Mouse (Mus musculus) kidney, embryonic 16.5 days (tissue): Measurements from ENCODE around the gene Gm45618. TPM values are rescaled to one million over a fixed set of nuclear protein-coding genes. Genes with fewer than 3 reads are reported as not detected.

ENCODE experiments used
- ATAC-seq: fragments of 200-750 bp; cut with Nextera tagmentation; 2 replicates; pipeline ENCODE4 v1.8.0; 2017; ENCODE audit warnings: moderate TSS enrichment; ENCODE audit not compliant: low FRiP score, low TSS enrichment
- H3K27ac ChIP-seq: fragments of 300-500 bp; sonication (generic); 2 replicates; pipeline ENCODE4 v1.5.1; 2014; ENCODE audit warnings: low read length
- H3K27me3 ChIP-seq: fragments of 300-500 bp; sonication (generic); 2 replicates; pipeline ENCODE4 v1.6.1; 2014; ENCODE audit warnings: low read length, control low read depth, mixed read lengths; ENCODE audit not compliant: insufficient read depth
- H3K36me3 ChIP-seq: fragments of 300-500 bp; sonication (generic); 2 replicates; pipeline ENCODE4 v1.6.1; 2014; ENCODE audit warnings: low read length, control low read depth, mixed read lengths; ENCODE audit not compliant: insufficient read depth
- H3K4me1 ChIP-seq: fragments of 300-500 bp; sonication (generic); 2 replicates; pipeline ENCODE4 v1.6.1; 2014; ENCODE audit warnings: low read length, control low read depth, mixed read lengths; ENCODE audit not compliant: insufficient read depth
- H3K4me2 ChIP-seq: fragments of 300-500 bp; sonication (generic); replicated peaks from 2 replicates; pipeline ENCODE4 v1.6.1; 2014; ENCODE audit warnings: low read depth, low read length
- H3K4me3 ChIP-seq: fragments of 300-500 bp; sonication (generic); 2 replicates; pipeline ENCODE4 v1.5.1; 2014; ENCODE audit warnings: mild to moderate bottlenecking, low read length
- H3K9ac ChIP-seq: fragments of 300-500 bp; sonication (generic); replicated peaks from 2 replicates; pipeline ENCODE4 v1.6.1; 2014; ENCODE audit warnings: low read length
- H3K9me3 ChIP-seq: fragments of 300-500 bp; sonication (generic); 2 replicates; pipeline ENCODE4 v1.6.1; 2016; ENCODE audit warnings: low read length, control low read depth
- WGBS: fragments of 180-500 bp; shearing (Covaris S2); extraction: QIAGEN DNeasy Blood & Tissue Kit; methylation state at CpG from one replicate; pipeline ENCODE4 v1.1.7; 2014; 5-methylcytosine and 5-hydroxymethylcytosine counted together
- polyA plus RNA-seq: library from polyadenylated mRNA; unstranded; fragments of >200 nt; fragmentation: Nextera tagmentation; extraction: Ambion mirVana; gene quantifications from 2 replicates; pipeline ENCODE4 v1.2.1, GENCODE M21; 2015

Gene Gm45618
- polyA plus RNA-seq, 1 experiment from 2014 or later, result not detected

DNA sequence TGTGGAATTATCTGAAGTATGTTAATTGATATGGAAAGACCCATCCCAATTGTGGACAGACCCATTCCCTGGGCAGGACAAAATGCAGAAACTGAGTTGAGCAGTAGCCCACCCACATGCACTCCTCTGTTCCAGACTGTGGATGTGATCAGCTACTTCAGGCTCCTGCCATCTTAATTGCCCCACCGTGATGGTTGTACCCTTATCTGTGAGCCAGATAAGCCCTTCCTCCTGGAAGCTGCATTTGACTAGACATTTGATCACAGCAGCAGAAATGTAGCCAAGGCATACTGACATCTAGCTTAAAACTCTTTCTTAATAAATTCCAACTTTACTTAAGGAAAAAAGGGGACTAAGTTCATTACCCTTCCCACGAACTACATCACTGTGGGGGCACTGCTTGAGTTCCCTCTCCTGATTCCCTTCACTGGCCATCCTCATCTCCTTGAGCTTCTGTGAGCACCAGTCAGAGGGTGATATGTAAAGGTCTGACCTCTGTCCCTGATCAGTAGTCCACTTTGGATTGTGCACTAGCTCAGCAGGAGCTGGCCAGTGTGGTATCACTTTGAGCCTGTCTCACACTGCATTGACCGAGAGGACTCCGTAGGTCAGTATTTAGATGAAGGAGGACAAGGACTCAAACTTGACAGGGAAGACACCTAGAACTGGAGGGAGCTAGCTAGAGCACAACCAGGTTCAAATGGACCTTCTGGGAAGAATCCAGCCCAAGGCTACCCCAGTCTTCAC lies 34.2 kb downstream of the Gm45618 start:
- H3K9me3 ChIP-seq, result no peaks in the 10 kb centered on the region
- H3K4me2 ChIP-seq, result no peak overlapping the region
- H3K4me1 ChIP-seq, result peaks cover 22% of the 10 kb centered on the region
- no peak for ATAC-seq
- H3K36me3 ChIP-seq, result no peaks in the 10 kb centered on the region
- no peak overlapping the region for H3K27ac ChIP-seq
- no peak overlapping the region for H3K4me3 ChIP-seq
- H3K27me3 ChIP-seq, result peaks cover 28% of the 10 kb centered on the region
- 85% methylated on average over 4 of the region's 4 CpGs for WGBS
- H3K9ac ChIP-seq, result no peak overlapping the region

DNA sequence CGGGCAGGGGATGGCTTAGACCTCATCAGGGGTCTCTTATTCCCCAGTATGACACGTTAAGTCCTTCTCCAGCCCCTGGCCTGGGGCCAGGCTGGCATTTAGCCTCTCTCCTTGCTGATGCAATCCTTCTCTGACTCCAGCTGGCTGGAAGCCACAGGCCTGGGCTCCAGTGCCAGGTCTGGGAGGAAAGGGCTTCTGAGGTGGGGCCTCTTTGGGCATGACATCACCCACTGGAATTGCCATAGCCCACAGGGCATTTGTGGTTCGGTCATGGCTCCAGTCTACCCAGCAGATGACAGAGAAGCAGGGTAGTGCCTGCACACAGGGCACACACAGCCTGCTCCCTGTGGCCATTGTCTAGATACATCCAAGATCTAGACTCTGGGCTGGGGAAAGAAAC lies 35.7 kb downstream of the Gm45618 start:
- Histone ChIP-seq H3K9me3 (no peaks in the 10 kb centered on the region), H3K27ac (no peak overlapping the region), H3K9ac (no peak overlapping the region), H3K36me3 (no peaks in the 10 kb centered on the region), H3K4me2 (no peak overlapping the region), H3K4me3 (no peak overlapping the region), H3K4me1 (peaks cover 22% of the 10 kb centered on the region), H3K27me3 (peaks cover 39% of the 10 kb centered on the region)
- 52% methylated on average over 3 of the region's 3 CpGs for WGBS
- ATAC-seq, result no peak

DNA sequence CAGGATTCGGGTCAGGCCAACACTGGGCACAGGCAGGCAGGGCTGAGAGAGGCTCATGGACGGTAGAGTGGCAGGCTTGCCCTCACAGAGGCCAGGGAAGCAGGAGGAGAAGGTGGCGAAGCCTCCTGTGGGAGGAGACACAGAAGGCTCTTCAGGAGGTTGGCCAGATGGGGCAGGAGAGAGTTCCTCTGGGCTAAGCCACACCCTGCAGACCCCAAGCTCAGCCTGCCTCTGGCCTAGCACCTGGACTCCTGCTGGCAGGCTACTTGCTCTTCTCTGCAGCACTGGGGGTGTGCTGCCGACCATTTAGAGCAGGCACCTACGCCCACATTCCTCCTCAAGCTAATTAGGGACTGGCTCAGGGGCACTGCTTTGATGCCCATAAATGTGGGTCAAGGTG lies 36.1 kb downstream of the Gm45618 start:
- no peak overlapping the region for H3K27ac ChIP-seq
- H3K36me3 ChIP-seq, result no peaks in the 10 kb centered on the region
- peaks cover 22% of the 10 kb centered on the region for H3K4me1 ChIP-seq
- H3K27me3 ChIP-seq, result peaks cover 39% of the 10 kb centered on the region
- 26% methylated on average over 5 of the region's 5 CpGs for WGBS
- H3K9me3 ChIP-seq, result no peaks in the 10 kb centered on the region
- no peak overlapping the region for H3K9ac ChIP-seq
- 0 out of 2 replicates have a peak, but pooled peaks have one; percentile 22 for ATAC-seq
- no peak overlapping the region for H3K4me2 ChIP-seq
- no peak overlapping the region for H3K4me3 ChIP-seq

DNA sequence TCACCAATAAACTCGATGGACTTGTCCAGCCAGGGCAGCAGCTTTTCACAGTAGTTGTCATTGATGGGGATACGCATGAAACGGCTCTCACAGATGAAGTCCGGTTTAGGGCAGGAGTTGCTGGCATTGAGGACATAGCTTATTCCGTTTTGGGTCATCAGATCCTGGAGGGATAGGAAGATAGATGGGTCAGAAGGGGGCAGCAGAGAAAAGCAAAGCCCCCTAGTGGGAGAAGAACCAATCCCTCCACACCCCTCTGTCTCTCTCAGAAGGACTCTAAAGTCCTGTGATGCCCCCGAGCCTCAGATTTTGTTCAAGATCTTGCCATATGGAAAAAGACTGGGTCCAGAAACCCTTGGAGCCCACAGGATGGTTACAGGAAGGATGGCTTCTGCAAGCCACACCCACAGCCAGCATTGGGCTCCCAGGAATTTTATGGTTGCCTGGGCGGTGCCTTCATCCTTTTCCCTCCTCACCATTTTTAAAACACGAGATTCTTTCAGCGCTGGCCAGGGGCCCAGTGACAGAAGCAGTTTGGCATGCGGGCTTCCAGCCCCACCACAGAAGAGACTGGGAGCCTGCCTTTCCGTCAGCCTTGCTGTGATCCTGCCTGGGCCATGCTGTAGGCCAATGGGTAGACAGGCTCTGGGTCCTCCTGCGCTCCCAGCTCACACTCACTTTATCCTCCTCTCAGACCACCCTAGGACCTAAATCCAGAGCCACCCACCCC lies 36.8 kb downstream of the Gm45618 start:
- WGBS, result 25% methylated on average over 12 of the region's 12 CpGs
- H3K4me2 ChIP-seq, result no peak overlapping the region

DNA sequence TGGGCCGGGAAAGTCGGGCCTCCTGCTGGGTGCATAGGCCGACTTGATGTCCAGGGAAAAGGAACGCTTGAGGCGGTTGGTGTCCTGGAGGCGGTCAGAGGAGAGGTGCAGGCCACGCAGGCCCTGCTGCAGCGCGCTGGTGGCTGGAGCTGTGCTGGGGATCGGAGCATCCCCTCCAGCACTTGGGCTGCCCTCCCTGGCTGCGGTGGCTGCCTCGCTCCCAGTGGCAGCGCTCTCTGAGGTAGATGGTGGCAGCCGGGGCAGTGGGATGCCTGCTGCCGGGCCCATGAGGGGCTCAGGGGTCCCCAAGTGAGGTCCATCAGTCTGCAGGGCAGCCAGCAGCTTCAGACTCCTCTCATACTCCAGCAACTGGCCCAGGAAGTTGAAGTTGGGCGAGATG lies 37.9 kb downstream of the Gm45618 start:
- H3K4me3 ChIP-seq, result peak overlapping the region; percentile 44
- H3K4me1 ChIP-seq, result peaks cover 13% of the 10 kb centered on the region; the same call in 1 of the 2 replicates
- no peak overlapping the region for H3K27ac ChIP-seq
- WGBS, result 32% methylated on average over 16 of the region's 16 CpGs
- peaks cover 39% of the 10 kb centered on the region for H3K27me3 ChIP-seq
- no peak for ATAC-seq
- H3K36me3 ChIP-seq, result no peaks in the 10 kb centered on the region
- peak overlapping the region; percentile 55 for H3K9ac ChIP-seq
- no peaks in the 10 kb centered on the region for H3K9me3 ChIP-seq
- peak overlapping the region; percentile 61 for H3K4me2 ChIP-seq

More for the DNA sequence above, 36.8 kb downstream of the Gm45618 start:
- Histone ChIP-seq H3K9ac (no peak overlapping the region), H3K36me3 (no peaks in the 10 kb centered on the region), H3K27me3 (peaks cover 39% of the 10 kb centered on the region), H3K4me3 (no peak overlapping the region), H3K27ac (no peak overlapping the region), H3K4me1 (peaks cover 16% of the 10 kb centered on the region), H3K9me3 (no peaks in the 10 kb centered on the region)
- no peak for ATAC-seq

DNA sequence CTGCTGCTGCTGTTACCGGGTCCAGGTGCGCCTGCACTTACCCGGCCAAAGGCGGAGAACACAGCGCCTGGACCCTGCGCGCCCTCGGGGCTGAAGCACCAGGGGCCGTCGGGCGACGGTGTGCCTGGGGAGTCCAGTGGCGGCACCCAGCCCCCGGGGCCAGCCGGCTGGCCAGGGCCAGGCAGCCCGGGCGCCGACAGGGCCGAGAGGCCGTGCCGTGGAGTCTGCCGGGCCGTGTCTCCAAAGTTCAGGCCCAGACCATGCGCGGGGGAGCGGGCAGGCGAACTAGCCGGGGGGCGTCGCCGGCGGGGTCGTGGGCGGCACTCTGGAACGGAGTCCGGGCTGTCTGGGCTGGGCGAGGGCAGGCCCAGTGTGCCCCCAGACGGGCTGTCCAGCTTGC lies 38.4 kb downstream of the Gm45618 start:
- 6% methylated on average over 36 of the region's 38 CpGs for WGBS
- H3K36me3 ChIP-seq, result no peaks in the 10 kb centered on the region
- peak overlapping the region; percentile 44 for H3K4me3 ChIP-seq
- H3K27ac ChIP-seq, result no peak overlapping the region
- peak overlapping the region; percentile 61 for H3K4me2 ChIP-seq
- peaks cover 39% of the 10 kb centered on the region for H3K27me3 ChIP-seq
- H3K4me1 ChIP-seq, result peaks cover 13% of the 10 kb centered on the region; the same call in 1 of the 2 replicates
- H3K9ac ChIP-seq, result peak overlapping the region; percentile 55
- H3K9me3 ChIP-seq, result no peaks in the 10 kb centered on the region
- ATAC-seq, result 0 out of 2 replicates have a peak, but pooled peaks have one; percentile 16

DNA sequence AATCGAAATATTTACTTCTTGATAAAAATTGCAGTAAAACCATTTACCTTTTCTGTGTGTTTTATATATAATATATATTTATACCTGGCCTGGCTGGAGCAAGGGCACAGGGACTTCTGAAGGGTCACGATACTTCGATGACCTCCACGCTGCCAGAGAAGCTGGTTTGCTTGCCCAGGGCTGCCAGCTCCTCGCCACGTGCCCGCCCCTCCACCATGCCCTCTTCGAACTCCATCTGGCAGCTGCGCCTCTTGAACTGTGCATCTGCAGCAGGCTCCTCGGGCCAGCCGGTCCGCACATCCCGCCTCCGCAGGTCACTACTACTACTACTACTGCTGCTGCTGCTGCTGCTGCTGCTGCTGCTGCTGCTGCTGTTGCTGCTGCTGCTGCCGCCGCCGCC lies 38.8 kb downstream of the Gm45618 start:
- Histone ChIP-seq H3K9me3 (no peaks in the 10 kb centered on the region), H3K4me2 (peak overlapping the region; percentile 61), H3K36me3 (no peaks in the 10 kb centered on the region), H3K9ac (no peak overlapping the region), H3K27ac (no peak overlapping the region), H3K4me1 (peaks cover 13% of the 10 kb centered on the region; the same call in 1 of the 2 replicates), H3K4me3 (peak overlapping the region; percentile 44), H3K27me3 (peaks cover 39% of the 10 kb centered on the region)
- no peak for ATAC-seq
- WGBS, result 31% methylated on average over 15 of the region's 17 CpGs

DNA sequence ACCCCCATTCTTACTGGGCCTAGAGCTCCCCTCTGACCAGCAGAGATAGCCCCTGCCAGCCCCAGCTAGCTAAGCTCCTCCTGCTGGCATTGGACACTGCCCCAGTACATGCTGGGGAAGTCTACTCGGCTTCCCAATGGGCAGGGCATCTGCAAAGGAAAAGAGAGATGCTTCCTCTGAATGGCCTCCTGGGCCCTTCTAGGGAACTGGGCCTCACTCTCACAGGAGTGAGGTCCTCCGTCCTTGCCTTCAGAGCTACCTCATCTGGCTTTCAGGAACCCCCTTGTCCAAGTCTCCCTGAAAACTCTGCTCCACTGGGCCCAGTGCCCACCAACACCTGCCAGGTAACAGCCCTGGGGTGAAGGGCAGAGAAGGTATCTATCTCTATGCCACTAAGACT lies 39.7 kb downstream of the Gm45618 start:
- H3K27ac ChIP-seq, result no peak overlapping the region
- 79% methylated on average over 2 of the region's 2 CpGs for WGBS
- no peak overlapping the region for H3K4me2 ChIP-seq
- H3K4me1 ChIP-seq, result peaks cover 13% of the 10 kb centered on the region; the same call in 1 of the 2 replicates
- ATAC-seq, result no peak
- H3K9me3 ChIP-seq, result no peaks in the 10 kb centered on the region
- no peak overlapping the region for H3K4me3 ChIP-seq
- peaks cover 39% of the 10 kb centered on the region for H3K27me3 ChIP-seq
- no peaks in the 10 kb centered on the region for H3K36me3 ChIP-seq
- H3K9ac ChIP-seq, result no peak overlapping the region

DNA sequence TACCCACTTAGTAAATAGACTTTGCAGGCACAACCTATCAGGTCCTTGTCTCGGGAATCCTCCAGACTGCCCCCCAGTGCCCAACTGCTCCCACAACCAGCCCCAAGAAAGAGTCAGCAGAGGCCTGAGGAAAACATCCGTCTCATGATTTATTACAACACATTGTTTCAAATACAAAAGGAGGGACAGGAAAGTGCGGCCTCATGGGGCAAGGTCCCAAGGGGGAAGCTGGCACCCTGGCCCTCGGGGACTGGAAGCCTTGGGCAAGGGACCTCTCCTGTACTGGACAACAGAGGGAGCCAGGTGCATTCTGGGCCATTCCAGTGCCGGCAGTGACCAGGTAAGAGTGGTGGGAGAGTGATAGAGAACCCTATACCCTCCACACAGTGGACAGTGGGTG lies 41.2 kb downstream of the Gm45618 start:
- H3K27me3 ChIP-seq, result peaks cover 39% of the 10 kb centered on the region
- no peak for ATAC-seq
- no peaks in the 10 kb centered on the region for H3K9me3 ChIP-seq
- WGBS, result 49% methylated on average over 5 of the region's 5 CpGs
- no peak overlapping the region for H3K4me3 ChIP-seq
- no peaks in the 10 kb centered on the region for H3K36me3 ChIP-seq
- peaks cover 13% of the 10 kb centered on the region; the same call in 1 of the 2 replicates for H3K4me1 ChIP-seq
- no peak overlapping the region for H3K9ac ChIP-seq
- H3K4me2 ChIP-seq, result no peak overlapping the region
- no peak overlapping the region for H3K27ac ChIP-seq

DNA sequence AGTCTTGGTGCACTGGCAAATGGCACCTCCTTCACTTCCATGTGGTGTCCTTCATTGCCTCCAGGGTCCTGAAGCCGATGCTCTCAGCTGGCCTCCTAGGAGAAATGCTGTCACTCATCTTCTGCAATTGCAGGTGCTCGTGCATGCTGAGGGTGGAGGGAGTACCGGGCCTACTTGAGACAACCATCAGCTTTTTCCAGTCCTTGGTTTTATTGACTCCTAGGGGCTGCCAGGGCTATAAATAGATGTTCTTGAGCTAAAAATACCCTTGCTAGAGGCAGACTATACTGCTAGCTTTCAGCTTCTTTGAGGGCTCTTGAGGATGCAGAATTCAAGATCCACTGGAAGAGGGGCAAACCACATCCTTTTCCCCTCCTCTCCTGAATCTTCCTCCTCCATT lies 43.4 kb downstream of the Gm45618 start:
- no peak for ATAC-seq
- H3K27me3 ChIP-seq, result peaks cover 18% of the 10 kb centered on the region
- H3K4me1 ChIP-seq, result peaks cover 2% of the 10 kb centered on the region; the same call in 1 of the 2 replicates
- WGBS, result 51% methylated on average over 3 of the region's 3 CpGs
- no peak overlapping the region for H3K4me2 ChIP-seq
- H3K36me3 ChIP-seq, result no peaks in the 10 kb centered on the region
- H3K4me3 ChIP-seq, result no peak overlapping the region
- H3K9me3 ChIP-seq, result no peaks in the 10 kb centered on the region
- no peak overlapping the region for H3K27ac ChIP-seq
- no peak overlapping the region for H3K9ac ChIP-seq
